Mouse (Mus musculus): Measurements from ENCODE around the gene Gm45233. TPM values are rescaled to one million over a fixed set of nuclear protein-coding genes. Genes with fewer than 3 reads are reported as not detected.

Gm45233 gene
- total RNA-seq, 2 experiments from 2014 or later: not detected

DNA sequence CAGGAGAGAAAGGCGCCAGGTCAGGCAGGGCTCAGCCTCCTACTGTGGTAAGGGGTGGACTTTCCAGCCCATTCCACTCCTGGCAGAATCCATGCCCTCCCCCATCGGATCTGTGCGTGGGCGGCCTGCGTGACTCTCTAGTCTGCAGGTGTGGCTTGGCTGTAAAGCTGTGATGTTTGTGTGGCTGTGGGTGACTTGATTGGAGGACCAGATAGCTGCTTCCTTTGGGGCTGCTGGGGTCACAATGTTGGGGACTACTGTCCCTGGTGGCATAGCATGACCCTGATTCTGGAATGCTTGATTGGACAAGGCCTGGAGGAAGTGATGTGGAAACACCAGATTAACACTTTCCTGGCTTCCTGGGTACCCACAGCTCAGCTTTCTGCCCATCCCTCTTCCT is 44.7 kb downstream of the Gm45233 start:
- no peak for ATAC-seq (replicated peaks; ENCODE audit: low FRiP score, low TSS enrichment, poor library complexity, severe bottlenecking)

DNA sequence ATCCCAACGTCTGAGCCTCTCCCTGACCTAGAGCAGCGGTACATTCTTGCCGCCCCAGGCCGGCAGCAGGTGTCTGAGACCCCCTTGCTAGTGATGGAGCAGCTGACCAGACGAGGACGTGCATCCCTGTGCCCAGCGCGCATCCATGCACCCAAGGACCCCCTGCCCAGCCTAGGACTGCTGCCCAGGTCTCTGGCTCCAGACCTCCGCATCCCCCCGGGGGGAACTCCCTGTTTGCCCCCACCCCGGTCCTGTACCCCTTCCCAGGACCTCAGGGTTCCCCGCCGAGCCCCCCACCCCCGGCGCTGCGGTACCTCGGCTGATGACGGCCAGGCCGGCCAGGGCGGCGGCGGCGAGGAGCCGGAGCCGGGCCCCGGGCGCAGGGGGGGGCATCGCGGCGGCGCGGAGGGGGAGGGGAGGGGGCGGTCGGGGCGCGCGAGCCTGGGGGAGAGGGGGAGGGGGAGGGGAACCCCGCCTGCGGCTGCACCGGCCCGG is 45.8 kb downstream of the Gm45233 start, which contains the start of gene Iglon5:
TSS of gene Iglon5 (minus strand) at position 445 of the 495 bp plus-strand sequence.
- no peak for ATAC-seq (replicated peaks; ENCODE audit: low FRiP score, low TSS enrichment, poor library complexity, severe bottlenecking)

DNA sequence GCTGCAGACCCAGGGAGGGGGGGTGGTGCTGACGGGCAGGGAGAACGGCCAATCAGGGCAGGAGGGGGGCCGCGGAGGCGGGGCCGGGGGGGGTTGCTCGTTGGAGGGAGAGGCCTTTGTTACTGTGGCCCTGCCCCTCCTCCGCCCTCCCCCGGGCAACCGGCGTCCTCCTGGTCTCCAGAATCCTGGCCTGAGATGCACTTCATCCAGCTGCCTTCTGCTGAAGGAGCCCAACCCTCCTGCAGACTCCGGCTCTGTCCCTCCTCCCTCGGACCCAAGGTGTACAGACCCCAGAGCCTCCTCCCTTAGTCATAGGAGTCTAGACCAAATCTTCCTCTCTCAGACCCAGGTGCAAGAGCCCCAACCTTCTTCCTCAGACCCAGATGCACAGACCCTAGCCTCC is 46.3 kb downstream of the Gm45233 start:
- ATAC-seq (replicated peaks; ENCODE audit: low FRiP score, low TSS enrichment, poor library complexity, severe bottlenecking): no peak

DNA sequence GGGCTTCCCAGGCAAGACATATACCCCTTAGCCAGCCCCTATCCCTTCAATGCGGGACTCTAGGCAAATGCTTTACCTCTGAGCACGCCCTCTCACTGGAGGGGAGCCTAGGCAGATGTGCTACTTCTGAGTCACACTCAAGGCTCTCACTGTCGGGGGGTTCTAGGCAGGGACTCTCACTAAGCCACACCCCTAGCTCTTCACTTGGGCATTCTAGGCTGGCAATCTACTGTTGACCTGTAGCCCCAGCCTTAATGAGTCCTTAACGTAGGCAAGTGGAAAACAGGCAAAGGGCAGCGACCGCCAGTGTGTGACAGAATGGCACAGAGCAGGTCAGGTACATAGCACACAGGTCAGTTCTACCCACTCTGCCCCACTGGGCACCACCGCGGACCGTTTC is 46.9 kb downstream of the Gm45233 start:
- ATAC-seq (replicated peaks; ENCODE audit: low FRiP score, low TSS enrichment, poor library complexity, severe bottlenecking): no peak

DNA sequence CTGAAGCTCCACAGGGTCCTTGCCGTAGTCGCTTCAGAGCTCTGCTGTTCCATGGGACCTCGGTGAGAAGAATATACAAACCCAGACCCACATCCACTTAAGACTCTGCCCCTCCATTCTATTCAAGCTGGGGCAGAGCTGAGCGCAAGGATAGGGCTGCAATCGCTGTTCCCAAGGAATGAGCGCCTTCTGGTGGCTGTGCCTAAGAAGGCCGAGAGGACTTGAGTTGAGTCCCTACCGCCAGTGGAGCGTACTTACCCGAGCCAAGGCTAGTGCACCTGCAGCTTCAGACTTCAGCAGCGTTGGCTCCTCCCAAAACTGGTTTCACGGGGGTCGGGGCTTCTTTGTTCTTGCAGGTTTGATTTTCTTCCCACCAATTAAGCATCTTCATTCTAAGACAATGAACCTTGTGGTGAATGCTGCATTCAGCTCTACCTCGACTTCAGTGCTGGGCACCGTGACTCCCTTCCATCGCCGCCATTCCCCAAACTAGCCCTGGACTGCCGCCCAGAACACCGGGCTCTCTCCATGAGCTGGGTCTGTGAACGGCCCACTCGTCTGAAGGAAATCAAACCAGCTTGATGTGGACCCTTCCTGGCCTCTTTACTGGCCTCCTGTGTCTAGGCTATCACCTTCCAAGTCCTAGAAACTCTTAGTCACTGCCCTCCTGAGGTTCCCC is 51.6 kb downstream of the Gm45233 start:
- ATAC-seq (replicated peaks; ENCODE audit: low FRiP score, low TSS enrichment, poor library complexity, severe bottlenecking): peak; percentile 73; the same call in 1 of the 2 replicates

DNA sequence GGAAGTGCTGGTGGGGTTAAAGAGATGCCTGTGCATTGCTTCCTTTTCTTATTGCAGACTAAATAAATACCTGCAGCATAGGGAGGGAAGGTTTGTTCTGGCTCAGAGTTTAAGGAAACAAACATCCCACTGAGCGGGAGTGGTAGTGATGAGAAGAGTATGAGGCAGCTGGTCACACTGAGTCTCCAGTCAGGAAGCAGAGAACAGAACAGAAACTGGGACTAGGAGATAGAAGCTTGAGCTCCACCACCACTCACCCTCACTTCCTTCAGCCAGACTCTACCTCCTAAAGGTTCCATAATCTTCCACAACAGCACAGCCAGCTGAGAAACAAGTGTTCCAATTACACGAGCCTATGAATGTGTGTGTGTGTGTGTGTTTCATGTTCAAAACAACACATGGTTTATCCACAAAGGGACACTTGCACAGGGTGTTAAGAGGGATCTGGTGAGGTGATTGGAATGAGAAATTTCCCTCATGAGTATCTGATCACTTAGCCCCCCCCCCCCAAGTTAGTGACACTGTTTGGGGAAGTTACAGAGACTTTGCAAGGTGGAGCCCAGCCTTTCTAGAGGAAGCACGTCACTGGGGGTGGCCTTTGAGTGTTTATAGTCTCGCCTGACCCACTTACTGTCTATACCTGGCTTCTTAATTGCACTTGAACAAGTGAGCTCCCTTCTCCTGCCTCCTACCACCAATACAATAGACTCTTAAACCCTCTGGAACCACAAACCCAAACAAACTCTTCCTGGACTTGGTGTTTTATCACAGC is 68.0 kb downstream of the Gm45233 start:
- no peak for ATAC-seq (replicated peaks; ENCODE audit: low FRiP score, low TSS enrichment, poor library complexity, severe bottlenecking)

DNA sequence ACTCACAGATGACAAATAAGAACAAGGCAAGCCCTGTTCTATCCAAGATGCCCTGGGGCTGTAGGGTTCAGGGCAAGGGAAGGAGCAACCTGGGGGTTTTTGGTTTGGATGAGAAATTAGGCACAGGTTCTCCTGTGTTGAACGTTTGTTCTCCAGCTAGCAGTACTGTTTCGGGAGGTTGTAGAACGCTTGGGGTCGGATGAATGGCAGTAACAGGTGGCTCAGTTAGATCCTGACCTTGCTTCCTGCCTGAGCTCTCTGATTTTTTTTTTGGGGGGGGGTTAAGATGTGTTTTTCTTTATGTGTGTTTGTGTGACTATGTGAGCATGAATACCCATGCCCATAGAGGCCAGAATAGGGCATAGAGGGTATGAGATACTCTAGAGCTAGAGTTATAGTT is 68.6 kb downstream of the Gm45233 start:
- no peak for ATAC-seq (replicated peaks; ENCODE audit: low FRiP score, low TSS enrichment, poor library complexity, severe bottlenecking)

Other genes starting within 250 kb of the Gm45233 start
- 11.5 and 15.9 TPM in 2 replicates for gene Zfp715, start 130.8 kb upstream of the Gm45233 start, total RNA-seq (2014; fragmentation: Nextera tagmentation)
- 5.0 and 16.7 TPM in 2 replicates for gene Zfp715, start 130.8 kb upstream of the Gm45233 start, total RNA-seq (2017)
- 6.4 and 6.9 TPM in 2 replicates for gene Siglecf, start 92.8 kb upstream of the Gm45233 start, total RNA-seq (2014; fragmentation: Nextera tagmentation)
- 3.1 and 13.0 TPM in 2 replicates for gene Siglecf, start 92.8 kb upstream of the Gm45233 start, total RNA-seq (2017)
- gene Siglecg, start 35.9 kb upstream of the Gm45233 start, total RNA-seq (2014; fragmentation: Nextera tagmentation): 3.1 and 4.4 TPM in 2 replicates
- 1.3 TPM in 1 of 2 replicates, not detected in the other for gene Siglecg, start 35.9 kb upstream of the Gm45233 start, total RNA-seq (2017)
- 2.1 TPM in 1 of 2 replicates, not detected in the other for gene Lim2, start 16.5 kb upstream of the Gm45233 start, total RNA-seq (2014; fragmentation: Nextera tagmentation)
- gene Lim2, start 16.5 kb upstream of the Gm45233 start, total RNA-seq (2017): not detected in 2 replicates
- 49.9 and 86.7 TPM in 2 replicates for gene Nkg7, start 7.1 kb upstream of the Gm45233 start, total RNA-seq (2014; fragmentation: Nextera tagmentation)
- gene Nkg7, start 7.1 kb upstream of the Gm45233 start, total RNA-seq (2017): 41.8 and 53.8 TPM in 2 replicates
- gene Cldnd2, start 3.3 kb upstream of the Gm45233 start, total RNA-seq (2014; fragmentation: Nextera tagmentation): not detected in 2 replicates
- gene Cldnd2, start 3.3 kb upstream of the Gm45233 start, total RNA-seq (2017): not detected in 2 replicates
- 212 and 237 TPM in 2 replicates for gene Etfb, start within 50 bp of the Gm45233 start, total RNA-seq (2014; fragmentation: Nextera tagmentation)
- 396 and 426 TPM in 2 replicates for gene Etfb, start within 50 bp of the Gm45233 start, total RNA-seq (2017)
- 2.3 and 2.9 TPM in 2 replicates for gene Vsig10l, start 19.0 kb downstream of the Gm45233 start, total RNA-seq (2014; fragmentation: Nextera tagmentation)
- 3.0 and 8.9 TPM in 2 replicates for gene Vsig10l, start 19.0 kb downstream of the Gm45233 start, total RNA-seq (2017)
- gene Iglon5, start 45.9 kb downstream of the Gm45233 start, total RNA-seq (2014; fragmentation: Nextera tagmentation): not detected in 2 replicates
- gene Iglon5, start 45.9 kb downstream of the Gm45233 start, total RNA-seq (2017): not detected in 2 replicates
- gene 4931406B18Rik, start 61.8 kb downstream of the Gm45233 start, total RNA-seq (2014; fragmentation: Nextera tagmentation): not detected in 2 replicates
- not detected in 2 replicates for gene 4931406B18Rik, start 61.8 kb downstream of the Gm45233 start, total RNA-seq (2017)
- gene Cd33, start 100.3 kb downstream of the Gm45233 start, total RNA-seq (2014; fragmentation: Nextera tagmentation): 1.9 and 3.5 TPM in 2 replicates
- gene Cd33, start 100.3 kb downstream of the Gm45233 start, total RNA-seq (2017): 0.19 and 0.42 TPM in 2 replicates
- 1.0 and 1.2 TPM in 2 replicates for gene Zfp658, start 118.1 kb downstream of the Gm45233 start, total RNA-seq (2014; fragmentation: Nextera tagmentation)
- 0.09 and 0.11 TPM in 2 replicates for gene Zfp658, start 118.1 kb downstream of the Gm45233 start, total RNA-seq (2017)
- 5.0 and 5.5 TPM in 2 replicates for gene Zfp719, start 135.5 kb downstream of the Gm45233 start, total RNA-seq (2014; fragmentation: Nextera tagmentation)
- 4.2 and 4.5 TPM in 2 replicates for gene Zfp719, start 135.5 kb downstream of the Gm45233 start, total RNA-seq (2017)
- not detected in 2 replicates for gene Zfp819, start 163.0 kb downstream of the Gm45233 start, total RNA-seq (2014; fragmentation: Nextera tagmentation)
- gene Zfp819, start 163.0 kb downstream of the Gm45233 start, total RNA-seq (2017): not detected in 2 replicates
- gene Ceacam18, start 190.6 kb downstream of the Gm45233 start, total RNA-seq (2014; fragmentation: Nextera tagmentation): not detected in 2 replicates
- not detected in 2 replicates for gene Ceacam18, start 190.6 kb downstream of the Gm45233 start, total RNA-seq (2017)
- 0.84 TPM in 1 of 2 replicates, not detected in the other for gene Siglece, start 216.0 kb downstream of the Gm45233 start, total RNA-seq (2014; fragmentation: Nextera tagmentation)
- 2.2 TPM in 1 of 2 replicates, not detected in the other for gene Siglece, start 216.0 kb downstream of the Gm45233 start, total RNA-seq (2017)
- gene Ctu1, start 227.9 kb downstream of the Gm45233 start, total RNA-seq (2014; fragmentation: Nextera tagmentation): 8.6 and 13.2 TPM in 2 replicates
- 5.3 and 8.8 TPM in 2 replicates for gene Ctu1, start 227.9 kb downstream of the Gm45233 start, total RNA-seq (2017)
- not detected in 2 replicates for gene Klk14, start 246.3 kb downstream of the Gm45233 start, total RNA-seq (2014; fragmentation: Nextera tagmentation)
- not detected in 2 replicates for gene Klk14, start 246.3 kb downstream of the Gm45233 start, total RNA-seq (2017)

Measured in megakaryocyte-erythroid progenitor cell, adult 5-6 weeks (primary cell).